Mouse (Mus musculus) erythroblast, embryonic 14.5 days (primary cell): Measurements from ENCODE around the gene Calhm4. TPM values are rescaled to one million over a fixed set of nuclear protein-coding genes. Genes with fewer than 3 reads are reported as not detected.

Experiments used
- H3K27me3 ChIP-seq: 2 replicates; pipeline ENCODE4 v1.6.1; 2012; ENCODE audit warnings: inconsistent platforms; ENCODE audit not compliant: control insufficient read depth
- H3K36me3 ChIP-seq: 2 replicates; pipeline ENCODE4 v1.6.1; 2012; ENCODE audit warnings: mild to moderate bottlenecking, inconsistent platforms; ENCODE audit not compliant: control insufficient read depth
- H3K4me1 ChIP-seq: 2 replicates; pipeline ENCODE4 v1.6.1; 2012; ENCODE audit warnings: inconsistent platforms; ENCODE audit not compliant: control insufficient read depth
- H3K4me3 ChIP-seq: replicated peaks from 2 replicates; pipeline ENCODE3; 2012; ENCODE audit warnings: moderate library complexity, mild to moderate bottlenecking, inconsistent platforms
- H3K9me3 ChIP-seq: 2 replicates; pipeline ENCODE4 v1.6.1; 2012; ENCODE audit warnings: low read length, inconsistent platforms, mixed read lengths; ENCODE audit not compliant: control insufficient read depth
- GATA1 ChIP-seq: IDR thresholded peaks from 2 replicates; pipeline ENCODE4 v1.6.1; 2012; ENCODE audit warnings: low read length, inconsistent platforms, mixed read lengths
- TAL1 ChIP-seq: IDR thresholded peaks from 3 replicates; pipeline ENCODE4 v1.6.1; 2012; ENCODE audit warnings: low read length, inconsistent platforms, mixed read lengths
- polyA plus RNA-seq: library from polyadenylated mRNA; stranded (reverse); fragments of >175 nt; gene quantifications from 2 replicates; pipeline ENCODE4 v1.2.3, GENCODE M21; 2012

Gene Calhm4
- polyA plus RNA-seq: not detected in 2 replicates

DNA sequence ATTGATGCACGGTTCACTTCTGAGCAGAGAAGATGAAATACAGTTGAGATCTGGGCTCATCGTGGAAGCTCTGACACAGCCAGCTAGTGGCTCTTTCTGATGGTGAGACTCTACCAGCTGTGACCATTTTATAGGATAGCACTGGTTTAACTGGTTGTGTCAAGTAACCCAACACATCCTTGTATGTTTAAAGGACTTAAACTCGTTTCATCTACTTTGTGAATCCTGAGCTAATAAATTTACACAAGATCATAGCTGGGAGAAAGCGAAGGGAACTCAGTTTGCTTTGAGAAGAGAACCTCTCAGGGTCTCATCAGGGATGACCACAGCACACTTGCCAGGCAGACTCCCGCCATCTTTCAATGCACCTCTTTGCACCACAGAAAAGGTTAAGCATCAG lies at the start of gene Calhm4:
Gene Calhm4, minus strand, starts transcription at position 101 of the 400 bp plus-strand sequence.
- no peaks in the 10 kb centered on the region for H3K4me1 ChIP-seq
- no peak within 1 kb of the TSS for H3K4me3 ChIP-seq
- TF ChIP-seq GATA1: no peak
- no peak for TF ChIP-seq TAL1
- H3K27me3 ChIP-seq: no peaks in the 10 kb centered on the region
- H3K36me3 ChIP-seq: no peaks in the 10 kb centered on the region
- H3K9me3 ChIP-seq: no peaks in the 10 kb centered on the region

DNA sequence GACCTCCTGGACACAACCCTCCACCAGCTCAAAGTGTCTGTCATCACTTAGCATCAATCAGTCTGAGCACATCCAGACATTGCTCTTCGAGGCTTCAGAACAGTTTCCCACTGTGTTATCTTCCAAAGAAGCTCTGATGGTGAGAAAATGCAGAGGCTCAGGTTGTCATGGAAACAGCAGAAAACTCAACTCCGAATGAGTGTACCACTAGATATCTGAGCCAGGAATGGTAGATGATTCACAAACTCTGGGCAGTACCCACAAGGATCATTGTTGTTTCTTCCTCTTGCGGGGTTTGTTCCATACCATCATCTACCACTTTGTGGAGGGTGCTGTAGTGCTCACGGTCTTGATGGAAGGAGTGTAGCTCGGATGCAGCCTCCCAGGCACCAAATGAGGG lies 47.8 kb upstream of the Calhm4 start:
- no peaks in the 10 kb centered on the region for H3K27me3 ChIP-seq
- no peaks in the 10 kb centered on the region for H3K9me3 ChIP-seq
- no peak overlapping the region for H3K4me3 ChIP-seq
- TF ChIP-seq TAL1: no peak
- TF ChIP-seq GATA1: no peak
- no peaks in the 10 kb centered on the region for H3K4me1 ChIP-seq
- no peaks in the 10 kb centered on the region for H3K36me3 ChIP-seq

DNA sequence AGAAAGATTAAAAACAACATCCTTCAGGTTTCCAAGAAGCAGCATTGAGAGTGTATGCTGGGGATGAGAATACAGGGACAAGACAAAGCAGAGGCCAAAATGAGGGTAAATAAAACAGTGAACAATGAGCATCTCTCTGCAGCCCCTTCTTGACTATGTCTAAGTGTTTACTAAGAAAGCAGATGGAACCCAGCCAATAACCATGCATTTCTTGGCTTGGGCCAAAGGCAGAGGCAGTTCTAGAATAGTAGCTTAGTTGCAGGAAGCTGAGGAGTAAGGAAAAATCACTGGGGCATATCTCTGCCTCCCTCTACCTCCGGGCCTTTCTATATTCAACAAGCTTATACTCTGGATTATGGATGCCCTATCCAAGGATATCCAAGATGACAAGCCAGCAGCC lies 46.4 kb upstream of the Calhm4 start:
- no peaks in the 10 kb centered on the region for H3K36me3 ChIP-seq
- TF ChIP-seq TAL1 (no peak), GATA1 (no peak)
- H3K4me3 ChIP-seq: no peak overlapping the region
- no peaks in the 10 kb centered on the region for H3K4me1 ChIP-seq
- H3K9me3 ChIP-seq: no peaks in the 10 kb centered on the region
- no peaks in the 10 kb centered on the region for H3K27me3 ChIP-seq

DNA sequence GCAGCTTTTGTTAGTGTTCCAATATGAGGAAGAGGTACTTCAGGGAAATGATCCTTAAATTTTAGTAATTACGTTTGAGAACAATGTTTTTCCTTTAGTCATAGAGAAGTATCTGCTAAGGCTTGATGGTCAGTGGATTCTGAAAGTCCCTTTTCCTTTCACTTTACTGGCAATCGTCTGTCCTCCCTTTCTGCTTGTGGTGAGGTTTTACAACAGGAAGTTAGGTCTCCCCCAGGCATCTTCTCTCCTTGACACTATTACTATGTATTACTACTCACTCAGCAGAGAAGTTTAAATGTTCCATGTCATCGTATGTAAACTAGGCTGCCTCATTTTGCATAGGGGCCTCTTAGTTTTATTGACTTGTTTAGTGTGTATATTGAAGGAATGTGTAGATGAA lies 45.4 kb upstream of the Calhm4 start:
- TF ChIP-seq GATA1 (no peak), TAL1 (no peak)
- Histone ChIP-seq H3K27me3 (no peaks in the 10 kb centered on the region), H3K4me3 (no peak overlapping the region), H3K4me1 (no peaks in the 10 kb centered on the region), H3K9me3 (no peaks in the 10 kb centered on the region), H3K36me3 (no peaks in the 10 kb centered on the region)

DNA sequence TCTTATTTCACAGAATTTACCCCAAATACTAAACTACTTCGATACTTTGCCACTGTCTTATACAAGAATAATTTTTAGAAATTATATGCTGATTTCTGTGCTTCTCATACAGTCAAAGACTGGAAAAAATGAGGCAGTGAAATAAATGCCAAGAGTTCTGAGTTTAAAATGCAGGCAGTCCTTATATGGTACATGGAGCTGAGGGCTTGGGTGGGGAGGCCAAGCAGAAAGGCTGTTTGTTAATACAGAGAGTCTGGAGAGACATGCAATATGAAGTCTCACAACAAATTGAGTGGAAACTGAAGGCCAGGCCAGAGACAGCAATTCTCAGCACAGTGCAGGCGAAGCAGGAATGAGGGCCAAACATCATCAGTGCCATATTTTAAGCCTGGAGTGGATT lies 44.4 kb upstream of the Calhm4 start:
- Histone ChIP-seq H3K27me3 (no peaks in the 10 kb centered on the region), H3K36me3 (no peaks in the 10 kb centered on the region), H3K4me3 (no peak overlapping the region), H3K4me1 (no peaks in the 10 kb centered on the region), H3K9me3 (no peaks in the 10 kb centered on the region)
- TF ChIP-seq GATA1 (no peak), TAL1 (no peak)

DNA sequence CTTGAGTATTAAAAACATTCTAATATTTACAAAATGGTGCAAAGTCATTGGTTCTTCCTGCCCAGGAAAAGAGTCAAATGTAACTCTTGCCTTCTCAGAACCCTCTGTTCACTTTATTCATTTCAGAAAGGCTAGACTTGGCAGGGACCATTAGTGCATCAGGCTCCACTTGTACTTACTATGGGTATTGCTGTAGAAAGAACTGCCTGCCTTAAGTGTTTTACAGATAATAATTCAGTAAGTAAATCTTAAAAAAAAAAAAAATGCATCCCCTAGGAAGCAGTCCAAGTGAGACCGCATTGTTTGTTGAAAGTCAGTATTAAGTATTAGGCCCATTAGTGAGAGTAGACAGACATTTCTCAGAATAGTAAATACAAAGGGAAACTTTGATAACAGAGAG lies 42.4 kb upstream of the Calhm4 start:
- Histone ChIP-seq H3K4me3 (no peak overlapping the region), H3K27me3 (no peaks in the 10 kb centered on the region), H3K4me1 (no peaks in the 10 kb centered on the region), H3K36me3 (no peaks in the 10 kb centered on the region), H3K9me3 (no peaks in the 10 kb centered on the region)
- TF ChIP-seq TAL1 (no peak), GATA1 (no peak)

- Histone ChIP-seq H3K4me1 (no peaks in the 10 kb centered on the region), H3K9me3 (no peaks in the 10 kb centered on the region), H3K4me3 (no peak overlapping the region), H3K27me3 (no peaks in the 10 kb centered on the region), H3K36me3 (no peaks in the 10 kb centered on the region)
- TF ChIP-seq GATA1: no peak
- TF ChIP-seq TAL1: no peak
Observed at GRCm38 (mm10) chr10:34074522-34075200, 30.6 kb upstream of the Calhm4 start.

- Histone ChIP-seq H3K4me3 (no peak overlapping the region), H3K27me3 (no peaks in the 10 kb centered on the region), H3K9me3 (no peaks in the 10 kb centered on the region), H3K4me1 (no peaks in the 10 kb centered on the region), H3K36me3 (no peaks in the 10 kb centered on the region)
- no peak for TF ChIP-seq TAL1
- TF ChIP-seq GATA1: no peak
Observed at GRCm38 (mm10) chr10:34071650-34072049, 27.5 kb upstream of the Calhm4 start.

DNA sequence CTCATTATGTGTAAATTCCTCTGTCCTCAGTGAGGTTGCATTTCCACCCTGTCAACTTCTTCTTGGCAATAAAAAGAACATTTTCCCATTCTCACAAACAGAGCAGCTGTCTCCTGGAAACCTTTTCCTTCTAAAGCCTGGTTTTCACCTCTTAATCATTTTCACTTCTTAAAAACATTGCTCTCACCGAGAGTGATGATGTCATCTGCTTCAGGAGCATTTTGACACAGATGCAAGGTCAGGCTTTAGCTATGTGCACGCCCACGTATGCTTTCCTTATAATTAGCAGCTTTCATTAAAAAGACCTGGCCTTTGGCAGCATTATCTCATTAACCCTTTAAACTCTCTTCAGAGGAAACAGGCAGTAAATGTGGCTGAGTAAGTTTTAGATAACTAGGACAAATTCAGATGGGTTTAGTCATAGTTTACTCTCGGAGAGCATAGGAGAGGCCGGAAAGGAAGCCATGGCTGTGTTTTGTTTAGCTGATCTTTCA lies 26.9 kb upstream of the Calhm4 start:
- Histone ChIP-seq H3K36me3 (no peaks in the 10 kb centered on the region), H3K4me3 (no peak overlapping the region), H3K27me3 (no peaks in the 10 kb centered on the region), H3K9me3 (no peaks in the 10 kb centered on the region), H3K4me1 (no peaks in the 10 kb centered on the region)
- TF ChIP-seq GATA1: no peak

DNA sequence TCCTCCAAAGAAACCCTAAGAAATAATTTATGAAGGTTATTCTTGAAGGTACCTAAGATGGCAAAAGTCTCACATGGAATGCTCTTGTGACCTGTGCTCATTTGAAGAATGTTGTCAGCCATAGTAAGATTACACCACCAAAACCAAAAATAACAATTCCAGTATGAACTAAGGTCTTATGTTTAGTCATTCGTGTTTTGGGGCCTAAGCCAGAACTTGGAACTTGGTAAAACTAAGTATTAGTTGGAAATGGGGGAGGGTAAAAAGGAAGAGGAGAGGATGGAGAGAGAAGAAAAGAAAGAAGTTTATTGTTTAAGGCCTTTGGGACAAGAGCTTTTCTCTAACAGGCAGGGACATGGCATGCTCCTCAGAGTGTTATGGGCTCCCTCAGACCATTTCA lies 25.5 kb upstream of the Calhm4 start:
- H3K27me3 ChIP-seq: no peaks in the 10 kb centered on the region
- H3K4me1 ChIP-seq: no peaks in the 10 kb centered on the region
- H3K9me3 ChIP-seq: no peaks in the 10 kb centered on the region
- no peaks in the 10 kb centered on the region for H3K36me3 ChIP-seq
- H3K4me3 ChIP-seq: no peak overlapping the region
- TF ChIP-seq TAL1 (no peak), GATA1 (no peak)
